Mouse (Mus musculus) stomach, postnatal 0 days (tissue): ENCODE data around the gene Fxyd7. TPM values are rescaled to one million over a fixed set of nuclear protein-coding genes. Genes with fewer than 3 reads are reported as not detected.

Source experiments
- ATAC-seq: fragments of 200-750 bp; cut with Nextera tagmentation; 2 replicates; pipeline ENCODE4 v1.8.0; 2017; ENCODE audit not compliant: low FRiP score, low TSS enrichment
- DNase-seq: peaks from one replicate; pipeline ENCODE4 v3.0.0-alpha.2; 2016; ENCODE audit warnings: low spot score
- H3K27ac ChIP-seq: fragments of 300-500 bp; sonication (generic); replicated peaks from 2 replicates; pipeline ENCODE4 v1.5.1; 2014; ENCODE audit warnings: mild to moderate bottlenecking, control low read depth
- H3K27me3 ChIP-seq: fragments of 300-500 bp; sonication (generic); 2 replicates; pipeline ENCODE4 v1.6.1; 2014; ENCODE audit warnings: low read length; ENCODE audit not compliant: control insufficient read depth, insufficient read depth
- H3K36me3 ChIP-seq: fragments of 300-500 bp; sonication (generic); 2 replicates; pipeline ENCODE4 v1.6.1; 2014; ENCODE audit warnings: low read length, mixed read lengths; ENCODE audit not compliant: control insufficient read depth, insufficient read depth
- H3K4me1 ChIP-seq: fragments of 300-500 bp; sonication (generic); replicated peaks from 2 replicates; pipeline ENCODE4 v1.6.1; 2014; ENCODE audit warnings: antibody characterized with exemption; ENCODE audit not compliant: control insufficient read depth, insufficient read depth
- H3K4me2 ChIP-seq: fragments of 300-500 bp; sonication (generic); replicated peaks from 2 replicates; pipeline ENCODE4 v1.6.1; 2014; ENCODE audit warnings: low read depth, mild to moderate bottlenecking, control low read depth, moderate library complexity
- H3K4me3 ChIP-seq: fragments of 300-500 bp; sonication (generic); 2 replicates; pipeline ENCODE4 v1.5.1; 2014; ENCODE audit warnings: low read depth, low read length, control low read depth
- H3K9ac ChIP-seq: fragments of 300-500 bp; sonication (generic); 2 replicates; pipeline ENCODE4 v1.6.1; 2014; ENCODE audit warnings: mild to moderate bottlenecking, low read length, control low read depth, mixed read lengths
- H3K9me3 ChIP-seq: fragments of 300-500 bp; sonication (generic); 2 replicates; pipeline ENCODE4 v1.6.1; 2016; ENCODE audit warnings: low read length; ENCODE audit not compliant: control insufficient read depth
- CTCF ChIP-seq: IDR thresholded peaks from 2 replicates; pipeline ENCODE4 v1.5.1; 2016; ENCODE audit warnings: antibody characterized with exemption, low read depth, mild to moderate bottlenecking, moderate library complexity
- EP300 ChIP-seq: optimal IDR thresholded peaks from 2 replicates; pipeline ENCODE3; 2016; ENCODE audit warnings: antibody characterized with exemption
- WGBS: fragments of 180-500 bp; shearing (Covaris S2); extraction: QIAGEN DNeasy Blood & Tissue Kit; methylation state at CpG from one replicate; pipeline ENCODE4 v1.1.7; 2014; 5-methylcytosine and 5-hydroxymethylcytosine counted together
- polyA plus RNA-seq: library from polyadenylated mRNA; unstranded; fragments of >200 nt; fragmentation: Nextera tagmentation; extraction: Ambion mirVana; gene quantifications from 2 replicates; pipeline ENCODE4 v1.2.1, GENCODE M21; 2015

Gene Fxyd7
- polyA plus RNA-seq, 1 experiment from 2014 or later = 19.9 TPM

- Histone ChIP-seq H3K4me2 (no peak overlapping the region), H3K4me1 (no peaks in the 10 kb centered on the region), H3K36me3 (no peaks in the 10 kb centered on the region), H3K27ac (no peak overlapping the region; the same call in 1 of the 2 replicates), H3K9me3 (no peaks in the 10 kb centered on the region), H3K9ac (no peak overlapping the region), H3K27me3 (no peaks in the 10 kb centered on the region), H3K4me3 (no peak overlapping the region)
- TF ChIP-seq CTCF (no peak), EP300 (no peak)
- ATAC-seq = no peak
- 75% methylated on average over 9 of the region's 9 CpGs for WGBS
- no peak for DNase-seq
Observed at GRCm38 (mm10) chr7:31096892-31097564, 45.8 kb upstream of the Fxyd7 start.

- TF ChIP-seq EP300 (no peak), CTCF (peak; percentile 53)
Observed at GRCm38 (mm10) chr7:31094774-31095501, 43.7 kb upstream of the Fxyd7 start.

GRCm38 (mm10) chr7:31089721-31090120 lies 38.5 kb upstream of the Fxyd7 start:
- Histone ChIP-seq H3K9ac (no peak overlapping the region), H3K4me1 (peaks cover 2% of the 10 kb centered on the region; the same call in 1 of the 2 replicates), H3K4me2 (no peak overlapping the region), H3K36me3 (no peaks in the 10 kb centered on the region), H3K9me3 (no peaks in the 10 kb centered on the region), H3K27me3 (no peaks in the 10 kb centered on the region), H3K4me3 (no peak overlapping the region), H3K27ac (no peak overlapping the region)
- no peak for ATAC-seq
- no peak for DNase-seq
- TF ChIP-seq EP300 = no peak
- no peak for TF ChIP-seq CTCF
- 84% methylated on average over 2 of the region's 2 CpGs for WGBS

More at GRCm38 (mm10) chr7:31094774-31095501, 43.7 kb upstream of the Fxyd7 start:
- H3K27me3 ChIP-seq = no peaks in the 10 kb centered on the region
- no peaks in the 10 kb centered on the region for H3K9me3 ChIP-seq
- H3K36me3 ChIP-seq = no peaks in the 10 kb centered on the region
- no peak overlapping the region for H3K4me2 ChIP-seq
- H3K4me1 ChIP-seq = no peaks in the 10 kb centered on the region
- H3K9ac ChIP-seq = no peak overlapping the region
- ATAC-seq (no peak), DNase-seq (no peak)
- no peak overlapping the region for H3K4me3 ChIP-seq
- no peak overlapping the region for H3K27ac ChIP-seq
- 24% methylated on average over 12 of the region's 12 CpGs for WGBS

GRCm38 (mm10) chr7:31088206-31088605 lies 36.9 kb upstream of the Fxyd7 start:
- DNase-seq (no peak), ATAC-seq (no peak)
- Histone ChIP-seq H3K4me1 (peaks cover 3% of the 10 kb centered on the region; the same call in 1 of the 2 replicates), H3K36me3 (no peaks in the 10 kb centered on the region), H3K27ac (no peak overlapping the region), H3K9ac (no peak overlapping the region), H3K27me3 (no peaks in the 10 kb centered on the region), H3K4me3 (no peak overlapping the region), H3K4me2 (no peak overlapping the region), H3K9me3 (no peaks in the 10 kb centered on the region)
- TF ChIP-seq EP300 (no peak), CTCF (no peak)
- WGBS = 70% methylated on average over 3 of the region's 3 CpGs

- H3K36me3 ChIP-seq = no peaks in the 10 kb centered on the region
- DNase-seq = no peak
- 45% methylated on average over 2 of the region's 2 CpGs for WGBS
- peaks cover 3% of the 10 kb centered on the region; the same call in 1 of the 2 replicates for H3K4me1 ChIP-seq
- no peak for TF ChIP-seq CTCF
- no peak for TF ChIP-seq EP300
- H3K9ac ChIP-seq = no peak overlapping the region
- H3K9me3 ChIP-seq = no peaks in the 10 kb centered on the region
- H3K4me2 ChIP-seq = no peak overlapping the region
- no peak overlapping the region for H3K27ac ChIP-seq
- ATAC-seq = no peak
- H3K27me3 ChIP-seq = no peaks in the 10 kb centered on the region
- no peak overlapping the region for H3K4me3 ChIP-seq
Observed at GRCm38 (mm10) chr7:31087262-31087661, 36.0 kb upstream of the Fxyd7 start.
